Mouse (Mus musculus): ENCODE results near the gene Olfr884.

The Olfr884 gene

GRCm38 (mm10) chr9:38046255-38046654 lies at the start of gene Olfr884:
Gene Olfr884, plus strand, starts transcription at chr9:38046555.
- DNase-seq: no peak

GRCm38 (mm10) chr9:37998581-37999204 lies 47.7 kb upstream of the Olfr884 start:
- no peak for DNase-seq

GRCm38 (mm10) chr9:38000021-38000420 lies 46.3 kb upstream of the Olfr884 start:
- no peak for DNase-seq

- no peak for DNase-seq
Measured at GRCm38 (mm10) chr9:38025508-38025907, 20.8 kb upstream of the Olfr884 start, which contains the start of gene Olfr883. Gene Olfr883, plus strand, starts transcription at chr9:38025808.

- DNase-seq: no peak
Measured at GRCm38 (mm10) chr9:38061022-38061421, 14.7 kb downstream of the Olfr884 start, which contains the start of gene Olfr885. Gene Olfr885, plus strand, starts transcription at chr9:38061322.

- DNase-seq: no peak
Measured at GRCm38 (mm10) chr9:38083772-38084171, 37.4 kb downstream of the Olfr884 start, which contains the start of gene Olfr887. Gene Olfr887, plus strand, starts transcription at chr9:38084072.

All from kidney, adult 11 months (tissue).